Mouse (Mus musculus): ENCODE results near the gene Sec13.
A peak's percentile ranks its signal among the peaks of the same experiment; 100 is the strongest.

GRCm38 (mm10) chr6:113785658-113786057, 45.1 kb upstream of the Sec13 start:
- no peak for TF ChIP-seq POLR2A (IDR thresholded peaks at IDR 0.05; ENCODE audit: low read depth, low read length)
- TF ChIP-seq MAX (IDR thresholded peaks at IDR 0.05; ENCODE audit: low read length) = no peak
- no peak for TF ChIP-seq BHLHE40 (IDR thresholded peaks at IDR 0.05; ENCODE audit: low read depth, low read length)
- peak in 1 of 2 experiments; percentile 34; a peak in 2 of 4 replicates for TF ChIP-seq CTCF (conservative IDR thresholded peaks at IDR 0.05 in 1 of 2, IDR thresholded peaks at IDR 0.05 in 1 of 2; ENCODE audit: low read depth in 2 of 2, low read length in 2 of 2)
- TF ChIP-seq TCF12 (IDR thresholded peaks at IDR 0.05; ENCODE audit: low read depth, low read length) = no peak
- TF ChIP-seq CHD2 (IDR thresholded peaks at IDR 0.05; ENCODE audit: low read length) = no peak
- TF ChIP-seq HCFC1 (IDR thresholded peaks at IDR 0.05; ENCODE audit: low read depth, low read length) = no peak
- no peak for TF ChIP-seq POLR2AphosphoS2 (IDR thresholded peaks at IDR 0.05; ENCODE audit: low read depth, low read length)
- TF ChIP-seq EP300 (IDR thresholded peaks at IDR 0.05; ENCODE audit: low read length) = no peak
- TF ChIP-seq KAT2A (IDR thresholded peaks at IDR 0.05; ENCODE audit: insufficient replicate concordance, low read length) = no peak
- TF ChIP-seq NRF1 (IDR thresholded peaks at IDR 0.05; ENCODE audit: low read depth, low read length) = no peak
- no peak for TF ChIP-seq USF1 (IDR thresholded peaks at IDR 0.05; ENCODE audit: low read depth, low read length)
- no peak for TF ChIP-seq RAD21 (IDR thresholded peaks at IDR 0.05; ENCODE audit: low read depth, low read length)
